Mouse (Mus musculus): Measurements from ENCODE around the gene Dnah8.

- TF ChIP-seq CTCF (IDR thresholded peaks at IDR 0.05; ENCODE audit: extremely low read depth, insufficient read length, insufficient replicate concordance, low read depth, low read length), result no peak
- TF ChIP-seq POLR2A (IDR thresholded peaks at IDR 0.05; ENCODE audit: low read depth, low read length), result no peak
These were observed 258.1 kb downstream of the Dnah8 start for GRCm38 (mm10) chr17:30882206-30882605.
